8 mouse cellular contexts compared by ENCODE assay signal in genomic region chr7:80580368-80580767, GRCm38 (mm10). TPM values are rescaled to one million over a fixed set of nuclear protein-coding genes. Genes with fewer than 3 reads are reported as not detected.
DNase-seq lines count a peak whose midpoint lies in the region; ATAC-seq and TF ChIP-seq lines count a peak whose summit lies in the region.

No protein-coding gene starts in this region.

- DNase-seq in cerebellum, adult 11-12 months = peak; percentile 29
- DNase-seq in midbrain, postnatal 0 days (ENCODE audit: low spot score) = peak; percentile 41
- DNase-seq in midbrain, embryonic 10.5 days (ENCODE audit: low spot score) = no peak
- DNase-seq in embryo, embryonic 10.5 days (ENCODE audit: low spot score) = peak; percentile 21
- no peak for DNase-seq in limb, embryonic 10.5 days (ENCODE audit: low spot score)
- DNase-seq in ovary, postnatal 14 days (ENCODE audit: low spot score) = no peak

- H3K9ac ChIP-seq in midbrain, postnatal 0 days (replicated peaks; ENCODE audit: low read length, poor library complexity, severe bottlenecking) = no peak overlapping the region

- TF ChIP-seq POLR2A in small intestine, adult 2 months (IDR thresholded peaks at IDR 0.05; ENCODE audit: low read depth, low read length) = no peak

- no peak overlapping the region for H3K4me3 ChIP-seq in midbrain, postnatal 0 days (ENCODE audit: low read depth, low read length)
- H3K4me3 ChIP-seq in midbrain, embryonic 10.5 days = no peak overlapping the region
- no peak overlapping the region for H3K4me3 ChIP-seq in limb, embryonic 10.5 days
- H3K4me3 ChIP-seq in small intestine, adult 2 months (ENCODE audit: low read depth, low read length) = no peak overlapping the region

- peak; percentile 79 for TF ChIP-seq CTCF in midbrain, postnatal 0 days (IDR thresholded peaks at IDR 0.05)
- TF ChIP-seq CTCF in small intestine, adult 2 months (IDR thresholded peaks at IDR 0.05; ENCODE audit: extremely low read depth, insufficient read length, insufficient replicate concordance, low read depth, low read length) = peak; percentile 44; the same call in 1 of the 2 replicates

- no peaks in the 10 kb centered on the region for H3K27me3 ChIP-seq in midbrain, postnatal 0 days (ENCODE audit: insufficient read depth, low read length)
- no peaks in the 10 kb centered on the region for H3K27me3 ChIP-seq in midbrain, embryonic 10.5 days (ENCODE audit: low read depth, poor library complexity, severe bottlenecking)
- H3K27me3 ChIP-seq in limb, embryonic 10.5 days (ENCODE audit: low read depth, poor library complexity, severe bottlenecking) = 0 out of 2 replicates have a peak, but pooled peaks cover 4% of the 10 kb centered on the region
- no peaks in the 10 kb centered on the region for H3K27me3 ChIP-seq in small intestine, adult 2 months (ENCODE audit: control insufficient read depth, insufficient read depth, low read length)

- no peak for ATAC-seq in cerebellum, adult (ENCODE audit: insufficient number of reproducible peaks, low FRiP score, low TSS enrichment)
- no peak for ATAC-seq in midbrain, postnatal 0 days (ENCODE audit: low FRiP score)

- no peaks in the 10 kb centered on the region for H3K36me3 ChIP-seq in midbrain, postnatal 0 days (ENCODE audit: insufficient read depth, low read length)
- H3K36me3 ChIP-seq in midbrain, embryonic 10.5 days = no peaks in the 10 kb centered on the region
- H3K36me3 ChIP-seq in limb, embryonic 10.5 days = no peaks in the 10 kb centered on the region
- no peaks in the 10 kb centered on the region for H3K36me3 ChIP-seq in small intestine, adult 2 months (ENCODE audit: control insufficient read depth, insufficient read depth, low read length)

- H3K4me1 ChIP-seq in midbrain, postnatal 0 days (ENCODE audit: insufficient read depth, low read length) = no peaks in the 10 kb centered on the region; the same call in 1 of the 2 replicates
- peaks cover 7% of the 10 kb centered on the region for H3K4me1 ChIP-seq in midbrain, embryonic 10.5 days
- peaks cover 17% of the 10 kb centered on the region for H3K4me1 ChIP-seq in limb, embryonic 10.5 days
- H3K4me1 ChIP-seq in small intestine, adult 2 months (ENCODE audit: control insufficient read depth, insufficient read depth, insufficient read length, low read length) = peaks cover 4% of the 10 kb centered on the region; the same call in 1 of the 2 replicates

- 31% methylated on average over 6 of the region's 6 CpGs for WGBS in midbrain, postnatal 0 days
- WGBS in midbrain, embryonic 10.5 days = 30% methylated on average over 6 of the region's 6 CpGs
- 34% methylated on average over 6 of the region's 6 CpGs for WGBS in limb, embryonic 10.5 days
- 30% methylated on average over 6 of the region's 6 CpGs for WGBS in small intestine, adult 2 months

- no peak overlapping the region for H3K4me2 ChIP-seq in midbrain, postnatal 0 days (ENCODE audit: low read depth, low read length, poor library complexity, severe bottlenecking)

- H3K9me3 ChIP-seq in midbrain, postnatal 0 days (ENCODE audit: low read length) = no peaks in the 10 kb centered on the region
- H3K9me3 ChIP-seq in midbrain, embryonic 10.5 days (replicated peaks) = no peaks in the 10 kb centered on the region
- no peaks in the 10 kb centered on the region for H3K9me3 ChIP-seq in limb, embryonic 10.5 days (replicated peaks)

- H3K27ac ChIP-seq in midbrain, postnatal 0 days (ENCODE audit: low read depth, low read length) = no peak overlapping the region
- no peak overlapping the region for H3K27ac ChIP-seq in midbrain, embryonic 10.5 days (replicated peaks)
- H3K27ac ChIP-seq in limb, embryonic 10.5 days = peak overlapping the region; percentile 11; the same call in 1 of the 2 replicates
- no peak overlapping the region for H3K27ac ChIP-seq in small intestine, adult 2 months (ENCODE audit: insufficient read depth, low read depth, low read length)

RNA-seq across cellular contexts. Expression of gene Blm, which starts 45.4 kb away (rescaled TPM):
- total RNA-seq in midbrain, postnatal 0 days (2014; rRNA removed) = 6.4 and 8.4 TPM in 2 replicates
- polyA plus RNA-seq in midbrain, postnatal 0 days (2015; fragmentation: Nextera tagmentation; extraction: Ambion mirVana) = 4.0 and 5.0 TPM in 2 replicates
- polyA plus RNA-seq in midbrain, embryonic 10.5 days (2016; fragmentation: Nextera tagmentation; extraction: Ambion mirVana) = 45.2 and 49.0 TPM in 2 replicates
- polyA plus RNA-seq in limb, embryonic 10.5 days (2016; fragmentation: Nextera tagmentation; extraction: Ambion mirVana) = 54.5 and 58.2 TPM in 2 replicates
- 0.23 and 1.4 TPM in 2 replicates for polyA plus RNA-seq in small intestine, adult 2 months (2012; rRNA removed)

Comparison
In these comparisons a context has a peak if more than half of its experiments do, and no peak if none do; other contexts are left out.
1. DNase-seq: peak in cerebellum, adult 11-12 months (single experiment), midbrain, postnatal 0 days (single experiment) and embryo, embryonic 10.5 days (single experiment); none in midbrain, embryonic 10.5 days (single experiment), limb, embryonic 10.5 days (single experiment) and ovary, postnatal 14 days (single experiment).